Mouse (Mus musculus): Measurements from ENCODE around the gene Hyal3.
"Not testable (repeated sequence)": the region's sequence is repeated elsewhere in the genome, so short reads cannot be mapped to it uniquely, and the experiment has no call there.

Hyal3 gene

DNA sequence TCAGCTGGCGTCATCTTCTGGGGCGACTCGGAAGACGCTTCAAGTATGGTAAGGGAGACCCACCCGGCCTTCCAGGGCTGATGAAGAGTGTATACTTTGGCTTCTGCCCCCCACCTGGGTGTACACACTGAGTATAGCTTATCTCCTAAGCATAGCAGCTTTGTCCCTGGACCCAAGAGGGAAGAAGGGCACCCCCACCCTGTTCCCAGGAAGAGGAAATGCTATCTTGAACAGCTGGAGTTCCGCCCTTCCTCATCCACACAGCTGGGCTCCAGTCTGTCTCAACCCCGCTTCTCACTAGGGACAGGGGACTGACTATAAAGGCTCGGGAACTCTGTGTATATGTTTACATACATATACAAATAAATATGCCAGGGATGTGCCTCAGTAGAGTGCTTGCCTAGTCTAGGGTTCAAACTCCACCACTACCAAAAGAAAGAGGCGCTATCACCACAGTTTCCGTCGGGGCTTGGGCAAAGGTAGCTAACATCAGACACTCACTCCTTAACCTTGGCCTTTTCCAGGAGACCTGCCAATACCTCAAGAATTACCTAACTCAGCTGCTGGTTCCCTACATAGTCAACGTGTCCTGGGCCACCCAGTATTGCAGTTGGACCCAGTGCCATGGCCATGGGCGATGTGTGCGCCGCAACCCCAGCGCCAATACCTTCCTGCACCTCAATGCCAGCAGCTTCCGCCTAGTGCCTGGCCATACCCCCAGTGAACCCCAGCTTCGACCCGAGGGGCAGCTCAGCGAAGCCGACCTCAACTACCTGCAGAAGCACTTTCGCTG lies 8.9 kb upstream of the Hyal3 start:
- DNase-seq (ENCODE audit: extremely low read depth, low read depth): no peak

GRCm38 (mm10) chr9:107572327-107572662 lies 8.3 kb upstream of the Hyal3 start:
- DNase-seq (ENCODE audit: extremely low read depth, low read depth): no peak

GRCm38 (mm10) chr9:107573774-107574173 lies 6.8 kb upstream of the Hyal3 start:
- DNase-seq (ENCODE audit: extremely low read depth, low read depth): not testable (repeated sequence)

- DNase-seq (ENCODE audit: extremely low read depth, low read depth): no peak
These were observed 4.8 kb upstream of the Hyal3 start for GRCm38 (mm10) chr9:107575579-107576356.

- DNase-seq (ENCODE audit: extremely low read depth, low read depth): no peak
These were observed 4.1 kb upstream of the Hyal3 start, which contains the start of gene Hyal1 for GRCm38 (mm10) chr9:107576357-107577107. Hyal1 (plus strand) TSS chr9:107576927.

DNA sequence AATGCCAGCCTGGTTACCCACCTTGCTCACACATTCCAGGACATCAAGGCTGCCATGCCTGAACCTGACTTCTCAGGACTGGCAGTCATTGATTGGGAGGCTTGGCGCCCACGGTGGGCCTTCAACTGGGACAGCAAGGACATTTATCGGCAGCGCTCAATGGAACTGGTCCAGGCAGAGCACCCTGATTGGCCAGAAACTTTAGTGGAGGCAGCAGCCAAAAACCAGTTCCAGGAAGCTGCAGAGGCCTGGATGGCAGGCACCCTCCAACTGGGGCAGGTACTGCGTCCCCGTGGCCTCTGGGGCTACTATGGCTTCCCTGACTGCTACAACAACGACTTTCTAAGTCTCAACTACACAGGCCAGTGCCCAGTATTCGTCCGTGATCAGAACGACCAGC lies 2.7 kb upstream of the Hyal3 start:
- DNase-seq (ENCODE audit: extremely low read depth, low read depth): no peak

GRCm38 (mm10) chr9:107578587-107578986 lies 2.0 kb upstream of the Hyal3 start, which contains the start of gene Naa80:
Naa80 (plus strand) TSS chr9:107578887.
- DNase-seq (ENCODE audit: extremely low read depth, low read depth): no peak

DNA sequence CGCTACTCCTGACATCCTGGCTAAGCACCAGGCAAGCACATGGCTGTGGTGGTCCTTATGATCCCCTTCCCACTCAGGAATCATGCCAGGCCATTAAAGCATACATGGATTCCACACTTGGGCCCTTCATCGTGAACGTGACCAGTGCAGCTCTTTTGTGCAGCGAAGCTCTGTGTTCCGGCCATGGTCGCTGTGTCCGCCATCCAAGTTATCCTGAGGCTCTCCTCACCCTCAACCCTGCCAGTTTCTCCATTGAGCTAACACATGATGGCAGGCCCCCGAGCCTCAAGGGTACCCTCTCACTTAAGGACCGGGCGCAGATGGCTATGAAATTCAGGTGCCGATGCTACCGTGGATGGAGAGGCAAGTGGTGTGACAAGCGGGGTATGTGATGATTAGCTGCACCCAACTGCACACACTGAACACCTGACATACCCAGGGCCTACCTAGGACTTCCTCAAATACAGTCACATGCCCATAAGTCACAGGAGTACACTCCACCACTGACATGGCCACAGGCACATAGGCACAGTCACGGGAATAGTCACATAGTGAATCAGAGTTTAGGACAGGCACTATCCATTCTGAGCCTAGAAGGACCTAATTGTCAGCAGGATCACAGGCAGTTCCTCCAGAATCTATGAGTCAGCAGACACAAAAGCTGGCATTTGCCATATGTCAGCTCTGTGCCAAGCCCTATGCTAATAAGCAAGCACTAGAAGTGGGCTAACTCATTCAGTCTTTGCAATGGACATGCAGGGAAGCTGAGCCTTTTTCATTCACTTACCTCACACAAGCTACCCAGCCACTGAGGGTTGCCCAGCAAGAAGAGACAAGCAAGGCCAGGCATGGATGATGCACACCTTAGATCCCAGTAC lies 1.4 kb upstream of the Hyal3 start:
- DNase-seq (ENCODE audit: extremely low read depth, low read depth): no peak

- no peak for DNase-seq (ENCODE audit: extremely low read depth, low read depth)
These were observed 966 bp downstream of the Hyal3 start for GRCm38 (mm10) chr9:107581584-107581983.

DNA sequence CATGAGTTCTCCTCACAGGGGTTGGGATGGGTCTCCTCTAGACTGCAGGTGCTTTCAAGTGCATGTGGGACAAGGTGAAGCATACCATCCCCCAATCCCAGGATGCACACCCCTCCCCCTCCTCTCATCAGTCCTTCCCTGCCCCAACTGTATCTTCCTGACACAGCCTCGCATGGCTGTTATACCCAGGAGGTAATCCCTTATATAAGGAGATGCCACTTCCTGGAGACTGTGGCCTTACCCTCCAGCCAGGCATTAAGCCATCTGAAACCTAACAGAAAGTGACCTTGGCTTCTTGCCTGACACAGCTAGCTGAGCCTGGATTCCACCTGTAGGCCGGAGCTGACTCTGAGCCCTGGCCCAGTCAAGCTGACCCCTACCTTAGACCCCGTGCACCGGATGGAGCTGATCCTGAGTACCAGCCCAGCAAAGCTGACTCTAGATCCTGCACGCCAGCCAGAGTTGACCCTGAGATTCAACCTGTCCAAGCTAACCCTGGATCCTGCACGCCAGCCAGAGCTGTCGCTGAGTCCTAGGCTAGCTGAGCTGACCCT lies 2.0 kb downstream of the Hyal3 start:
- DNase-seq (ENCODE audit: extremely low read depth, low read depth): no peak

- DNase-seq (ENCODE audit: extremely low read depth, low read depth): no peak
These were observed 2.6 kb downstream of the Hyal3 start for GRCm38 (mm10) chr9:107583174-107583573.

- no peak for DNase-seq (ENCODE audit: extremely low read depth, low read depth)
These were observed 5.9 kb downstream of the Hyal3 start for GRCm38 (mm10) chr9:107586504-107586903.

- DNase-seq (ENCODE audit: extremely low read depth, low read depth): peak; percentile 99
These were observed 6.6 kb downstream of the Hyal3 start, which contains the start of gene Ifrd2 for GRCm38 (mm10) chr9:107586974-107587832. Ifrd2 (plus strand) TSS chr9:107587642.

DNA sequence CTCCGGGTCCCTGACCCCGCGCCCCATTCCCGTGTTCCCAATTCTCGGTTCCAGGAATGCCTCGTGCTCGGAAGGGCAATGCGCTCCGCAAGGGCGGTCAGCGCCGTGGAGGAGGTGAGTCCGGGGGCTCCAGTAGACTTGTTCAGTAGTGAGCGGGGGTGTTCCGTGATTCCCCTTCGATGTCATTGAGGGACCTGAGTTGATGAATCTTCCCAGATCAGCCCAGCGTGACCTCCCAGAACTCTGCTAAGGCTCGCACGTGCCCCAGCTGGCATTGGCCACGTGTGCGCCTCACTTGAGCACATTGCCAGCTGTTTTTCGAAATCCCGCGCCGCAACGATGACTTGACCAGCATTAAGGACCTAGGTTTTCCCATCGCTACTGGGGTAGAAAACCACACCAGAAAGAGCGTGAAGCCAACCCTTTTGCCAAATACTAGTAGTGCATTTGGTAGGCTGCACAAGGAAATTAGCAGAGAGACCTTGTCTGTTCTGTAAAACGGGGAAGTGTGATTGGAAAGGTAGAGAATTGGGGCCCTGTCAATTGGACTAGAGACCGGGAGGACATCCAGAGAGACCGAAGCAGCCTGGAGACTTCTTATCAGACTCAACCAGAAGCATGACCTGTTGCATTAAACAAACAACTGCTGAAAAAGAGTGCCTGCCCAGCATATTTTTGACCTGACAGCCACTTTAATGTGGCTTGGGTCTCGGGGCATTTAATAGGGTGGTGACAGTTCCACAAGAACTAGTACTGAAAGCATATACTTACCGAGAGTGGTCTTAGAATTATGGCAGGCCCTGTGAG lies 7.4 kb downstream of the Hyal3 start:
- DNase-seq (ENCODE audit: extremely low read depth, low read depth): peak; percentile 87

- peak; percentile 87 for DNase-seq (ENCODE audit: extremely low read depth, low read depth)
These were observed 9.6 kb downstream of the Hyal3 start for GRCm38 (mm10) chr9:107590058-107590772.

GRCm38 (mm10) chr9:107590773-107591060 lies 10.1 kb downstream of the Hyal3 start:
- no peak for DNase-seq (ENCODE audit: extremely low read depth, low read depth)

DNA sequence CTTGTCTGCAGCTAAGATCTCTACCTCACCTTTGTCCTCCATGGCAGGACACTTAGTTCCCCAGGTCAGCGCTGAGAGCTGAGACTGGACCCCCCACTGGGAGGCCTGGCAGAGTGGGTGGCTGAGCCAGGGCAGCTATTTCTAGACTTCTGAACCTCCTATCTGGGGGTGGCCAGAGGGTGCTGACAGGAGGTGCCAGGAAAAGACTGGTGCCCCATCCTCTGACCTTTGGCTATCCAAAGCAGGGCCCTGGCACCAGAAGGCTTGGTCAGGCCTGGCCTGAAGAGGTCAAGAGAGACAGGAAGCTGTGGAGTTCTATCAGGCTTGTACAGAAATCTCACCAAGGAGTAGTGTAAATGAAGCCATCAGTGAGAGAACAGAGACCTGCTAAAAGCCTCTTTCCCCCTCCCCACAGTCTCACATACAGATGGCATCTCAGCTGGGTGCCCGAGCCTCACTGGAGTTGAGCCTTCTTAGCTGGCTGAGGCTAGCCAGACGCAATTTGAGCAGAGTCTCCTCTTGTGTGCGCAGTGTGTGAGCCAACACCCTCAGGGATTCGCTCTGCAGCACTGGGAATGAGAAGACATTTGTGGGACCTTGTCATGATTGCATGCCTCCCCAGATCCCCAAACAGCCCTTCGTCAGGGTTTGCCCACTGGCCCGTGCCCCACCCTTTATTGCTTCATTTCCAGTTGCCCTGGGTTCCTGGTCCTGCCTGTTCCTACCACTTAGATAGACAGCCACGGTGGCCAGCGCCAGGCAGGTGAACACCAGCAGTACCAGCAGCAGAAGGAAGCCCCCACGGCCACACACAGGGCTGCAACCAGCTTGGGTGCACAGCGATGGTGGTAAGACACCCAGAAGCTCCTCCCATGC lies 12.7 kb downstream of the Hyal3 start:
- no peak for DNase-seq (ENCODE audit: extremely low read depth, low read depth)
